Mouse (Mus musculus): ENCODE measurements at regions not wholly inside any gene's neighbourhood (a gene's known extent, or its start where the extent isn't known, plus 50 kb on each side); places are given as distances from the start of the nearest gene placed in this dataset.

DNA sequence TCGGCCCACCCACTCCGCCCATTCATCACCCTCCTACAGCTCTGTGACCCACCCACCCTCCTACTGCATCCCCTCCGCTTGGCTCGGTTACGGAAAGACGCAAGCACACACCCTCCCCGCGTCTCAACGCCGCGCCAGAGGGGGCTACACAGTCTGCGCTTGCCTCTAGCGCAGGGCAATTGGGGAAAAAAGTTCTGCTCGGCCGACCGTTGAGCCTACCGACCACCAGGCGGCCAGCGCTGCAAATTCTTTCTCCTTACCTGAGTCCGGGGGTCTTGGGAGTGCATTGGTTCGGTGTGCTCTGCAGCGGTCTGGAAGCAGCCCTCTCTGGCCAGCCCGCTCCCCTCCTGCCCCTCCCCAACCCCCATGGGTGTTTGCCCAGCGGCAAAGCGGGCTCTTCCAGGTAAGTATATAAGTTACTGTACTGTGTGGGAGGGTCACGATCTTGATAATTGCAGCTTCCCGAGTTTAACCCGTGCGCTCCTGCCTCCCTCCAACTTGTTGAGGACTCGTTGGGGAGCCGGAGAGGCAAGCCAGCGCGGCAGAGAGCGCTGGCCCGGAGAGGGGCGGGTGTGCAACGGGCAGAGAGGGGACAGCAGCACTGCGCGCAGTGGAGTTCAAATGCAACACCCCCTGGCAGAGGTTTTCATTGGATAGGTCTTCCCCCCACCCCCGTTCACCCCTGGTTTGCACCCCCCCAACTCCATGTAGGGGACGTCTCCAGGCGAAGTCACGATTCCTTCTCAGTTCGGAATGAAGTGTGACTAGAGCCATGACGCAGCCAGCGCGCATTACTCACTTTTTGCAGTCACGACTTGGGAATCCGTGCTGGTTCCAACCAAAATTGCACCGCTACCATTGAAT lies 85.5 kb upstream of the Hsd17b12 start:
- TF ChIP-seq POLR2A (IDR thresholded peaks at IDR 0.05; ENCODE audit: insufficient read length, low read depth): no peak
- no peak for TF ChIP-seq USF1 (IDR thresholded peaks at IDR 0.05; ENCODE audit: low read depth)
- TF ChIP-seq MAX (IDR thresholded peaks at IDR 0.05; ENCODE audit: low read depth): no peak
- TF ChIP-seq POLR2AphosphoS2 (IDR thresholded peaks at IDR 0.05; ENCODE audit: insufficient read length, low read depth): no peak
- no peak for TF ChIP-seq TCF3 (IDR thresholded peaks at IDR 0.05; ENCODE audit: insufficient read length, low read depth)
- no peak for TF ChIP-seq E2F4 (IDR thresholded peaks at IDR 0.05; ENCODE audit: insufficient read depth)
- no peak for TF ChIP-seq CEBPB (IDR thresholded peaks at IDR 0.05; ENCODE audit: insufficient read depth, poor library complexity, severe bottlenecking)
- TF ChIP-seq SRF (IDR thresholded peaks at IDR 0.05; ENCODE audit: control insufficient read depth, insufficient read length, low read depth): no peak
- no peak for TF ChIP-seq MYOG (IDR thresholded peaks at IDR 0.05; ENCODE audit: control insufficient read depth in 1 of 3, insufficient read depth in 1 of 3, insufficient read length in 2 of 3, low read depth in 2 of 3)
